Mouse (Mus musculus) cerebellum, adult (tissue): ENCODE data around the gene Vmn2r57.
A peak's percentile ranks its signal among the peaks of the same experiment; 100 is the strongest.
"Not testable (repeated sequence)": the region's sequence is repeated elsewhere in the genome, so short reads cannot be mapped to it uniquely, and the experiment has no call there.

Source experiments
- ATAC-seq: cut with Nextera tagmentation; 2 replicates; pipeline ENCODE4 v1.9.2; 2017; ENCODE audit warnings: mild to moderate bottlenecking, moderate library complexity, mixed read lengths; ENCODE audit not compliant: insufficient number of reproducible peaks, low FRiP score, low TSS enrichment

The Vmn2r57 gene

GRCm38 (mm10) chr7:41448596-41448995 lies at the start of gene Vmn2r57:
Gene Vmn2r57, minus strand, starts transcription at chr7:41448696.
- ATAC-seq, result not testable (repeated sequence)

- no peak for ATAC-seq
These were observed 49.4 kb upstream of the Vmn2r57 start for GRCm38 (mm10) chr7:41497871-41498270.

- ATAC-seq, result no peak
These were observed 3.4 kb upstream of the Vmn2r57 start for GRCm38 (mm10) chr7:41451864-41452263.

DNA sequence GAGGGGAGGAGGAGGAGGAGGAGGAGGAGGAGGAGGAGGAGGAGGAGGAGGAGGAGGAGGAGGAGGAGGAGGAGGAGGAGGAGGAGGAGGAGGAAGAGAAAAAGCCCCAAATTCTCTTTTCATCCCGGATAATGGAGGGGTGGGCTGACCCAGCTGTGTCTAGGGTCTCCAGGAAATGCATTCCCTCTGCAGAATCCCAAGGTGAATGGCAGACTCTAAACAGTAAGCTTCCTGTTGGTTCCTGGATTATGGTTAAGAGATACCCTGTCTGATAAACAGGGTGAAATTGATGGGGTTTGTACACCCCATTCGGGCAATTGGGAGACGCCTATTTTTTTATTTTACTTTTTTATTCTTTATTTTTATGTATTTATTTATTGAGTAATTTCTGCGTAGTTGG lies 54.4 kb downstream of the Vmn2r57 start:
- no peak for ATAC-seq

DNA sequence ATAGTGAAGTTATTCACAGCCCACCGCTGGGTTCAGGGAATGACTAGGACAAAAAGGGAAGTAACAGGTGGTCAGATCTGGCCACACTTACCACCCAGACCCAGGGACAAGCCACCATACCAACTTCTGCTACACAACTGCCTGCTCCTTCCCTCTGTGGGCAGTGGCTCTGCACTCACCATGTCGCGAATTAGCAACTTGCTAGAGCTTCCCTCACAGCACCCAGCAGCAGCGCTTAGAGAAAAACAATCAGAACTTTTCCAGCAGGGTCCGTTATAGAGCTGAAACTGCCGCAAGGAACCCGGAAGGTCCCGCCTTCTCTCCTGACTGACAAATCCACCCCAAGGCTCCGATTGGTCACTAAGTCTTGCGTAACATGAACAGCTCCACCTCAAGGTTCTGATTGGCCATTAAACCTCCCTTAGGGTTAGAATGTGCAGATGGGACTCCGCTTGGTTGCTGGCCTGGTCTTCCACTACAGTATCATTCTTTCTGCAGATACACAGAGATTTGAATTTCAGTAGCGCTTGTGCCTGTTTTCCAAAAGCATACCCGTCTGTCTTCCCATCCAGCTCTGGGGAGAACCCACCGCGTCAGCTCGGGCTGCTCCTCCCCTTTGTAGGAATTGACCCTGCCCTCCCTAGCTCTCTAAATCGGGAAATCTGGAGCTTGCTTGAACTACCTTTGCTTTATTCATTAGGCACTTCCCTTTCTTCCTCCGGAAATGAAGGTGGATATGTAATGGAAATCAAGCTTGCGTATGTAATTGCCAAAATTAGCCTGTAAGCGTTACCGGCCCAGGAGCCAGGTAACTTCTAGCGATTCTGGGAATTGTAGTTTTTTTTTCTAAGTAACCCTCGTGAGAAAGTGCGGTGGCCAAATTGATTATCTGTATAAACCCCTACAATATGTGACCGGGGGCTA lies 55.2 kb downstream of the Vmn2r57 start, which contains the start of gene AI987944:
TSS of gene AI987944 (minus strand) at position 332 of the 924 bp plus-strand sequence.
- peak; percentile 99 for ATAC-seq
